Mouse (Mus musculus) ES-E14 (cell line): ENCODE measurements around the gene Sdad1.

Source experiments
- CHD2 ChIP-seq: IDR thresholded peaks from 2 replicates; pipeline ENCODE4 v1.6.1; 2014; ENCODE audit warnings: mild to moderate bottlenecking, low read depth, low read length, inconsistent platforms
- MAFK ChIP-seq: IDR thresholded peaks from 2 replicates; pipeline ENCODE4 v1.6.1; 2014; ENCODE audit warnings: mild to moderate bottlenecking, low read depth, low read length, inconsistent platforms; ENCODE audit not compliant: insufficient read depth
- ZC3H11A ChIP-seq: IDR thresholded peaks from 2 replicates; pipeline ENCODE4 v1.6.1; 2012; ENCODE audit warnings: low read depth, mild to moderate bottlenecking, inconsistent platforms, low read length, borderline replicate concordance
- ZNF384 ChIP-seq: IDR thresholded peaks from 2 replicates; pipeline ENCODE4 v1.6.1; 2012; ENCODE audit warnings: low read depth, low read length, inconsistent platforms

GRCm38 (mm10) chr5:92312046-92312715 lies 1.9 kb upstream of the Sdad1 start:
- TF ChIP-seq CHD2 = no peak
- TF ChIP-seq ZNF384 = no peak
- no peak for TF ChIP-seq MAFK
- TF ChIP-seq ZC3H11A = no peak
